Mouse (Mus musculus): Measurements from ENCODE around the gene Ccdc186. TPM values are rescaled to one million over a fixed set of nuclear protein-coding genes. Genes with fewer than 3 reads are reported as not detected.
"Not testable (repeated sequence)": the region's sequence is repeated elsewhere in the genome, so short reads cannot be mapped to it uniquely, and the experiment has no call there.

Gene Ccdc186
- total RNA-seq, 2 experiments from 2014 or later = 19.1 to 19.3 TPM

- no peak for DNase-seq
- intact Hi-C loops (cut with DNase I) = no loop called here
Measured at GRCm38 (mm10) chr19:56802352-56802746, 19.6 kb downstream of the Ccdc186 start.

GRCm38 (mm10) chr19:56801656-56802351, 20.2 kb downstream of the Ccdc186 start:
- no peak for DNase-seq
- intact Hi-C loops (cut with DNase I) = no loop called here

- intact Hi-C loops (cut with DNase I) = no loop called here
- DNase-seq = no peak
Measured at GRCm38 (mm10) chr19:56800930-56801655, 20.9 kb downstream of the Ccdc186 start.

- DNase-seq = no peak
- intact Hi-C loops (cut with DNase I) = no loop called here
Measured at GRCm38 (mm10) chr19:56800226-56800625, 21.8 kb downstream of the Ccdc186 start.

GRCm38 (mm10) chr19:56797376-56797775, 24.6 kb downstream of the Ccdc186 start:
- no peak for DNase-seq
- intact Hi-C loops (cut with DNase I) = no loop called here

GRCm38 (mm10) chr19:56788952-56789351, 33.0 kb downstream of the Ccdc186 start:
- DNase-seq = no peak
- intact Hi-C loops (cut with DNase I) = no loop called here

- DNase-seq = peak in 1 of 2 experiments; percentile 31
Measured at GRCm38 (mm10) chr19:56787911-56788310, 34.1 kb downstream of the Ccdc186 start.

GRCm38 (mm10) chr19:56778532-56778931, 43.5 kb downstream of the Ccdc186 start:
- intact Hi-C loops (cut with DNase I) = loop anchor here (5.0 kb wide), 1 partner anchor 356 kb away; no protein-coding TSS in a partner anchor
- DNase-seq = not testable (repeated sequence)

More at GRCm38 (mm10) chr19:56787911-56788310, 34.1 kb downstream of the Ccdc186 start:
- intact Hi-C loops (cut with DNase I) = no loop called here

GRCm38 (mm10) chr19:56776719-56777382, 45.1 kb downstream of the Ccdc186 start:
- DNase-seq = peak in 1 of 2 experiments; percentile 41

GRCm38 (mm10) chr19:56775893-56776718, 45.9 kb downstream of the Ccdc186 start:
- no peak for DNase-seq
- intact Hi-C loops (cut with DNase I) = loop anchor here (2.0 to 5.0 kb wide), 2 partner anchors 213 to 354 kb away; no protein-coding TSS in a partner anchor

More at GRCm38 (mm10) chr19:56776719-56777382, 45.1 kb downstream of the Ccdc186 start:
- intact Hi-C loops (cut with DNase I) = loop anchor here (2.0 to 5.0 kb wide), 2 partner anchors 214 to 355 kb away; no protein-coding TSS in a partner anchor

- intact Hi-C loops (cut with DNase I) = loop anchor here (5.0 kb wide), 1 partner anchor 353 kb away; no protein-coding TSS in a partner anchor
- no peak for DNase-seq
Measured at GRCm38 (mm10) chr19:56774971-56775892, 46.8 kb downstream of the Ccdc186 start.

GRCm38 (mm10) chr19:56774408-56774962, 47.5 kb downstream of the Ccdc186 start:
- intact Hi-C loops (cut with DNase I) = no loop called here
- DNase-seq = no peak

- intact Hi-C loops (cut with DNase I) = no loop called here
- no peak for DNase-seq
Measured at GRCm38 (mm10) chr19:56773393-56773971, 48.5 kb downstream of the Ccdc186 start.

GRCm38 (mm10) chr19:56772158-56772557, 49.8 kb downstream of the Ccdc186 start:
- intact Hi-C loops (cut with DNase I) = no loop called here
- DNase-seq = no peak

- no peak for DNase-seq
- intact Hi-C loops (cut with DNase I) = no loop called here
Measured at GRCm38 (mm10) chr19:56769024-56769423, 53.0 kb downstream of the Ccdc186 start.

- no peak for DNase-seq
- intact Hi-C loops (cut with DNase I) = no loop called here
Measured at GRCm38 (mm10) chr19:56762686-56763085, 59.3 kb downstream of the Ccdc186 start.

GRCm38 (mm10) chr19:56761727-56762126, 60.3 kb downstream of the Ccdc186 start:
- intact Hi-C loops (cut with DNase I) = no loop called here
- no peak for DNase-seq

GRCm38 (mm10) chr19:56761096-56761495, 60.9 kb downstream of the Ccdc186 start:
- intact Hi-C loops (cut with DNase I) = no loop called here
- no peak for DNase-seq
